Mouse (Mus musculus): ENCODE measurements around the gene Chrm3.

GRCm38 (mm10) chr13:9912697-9913096 is 447.9 kb downstream of the Chrm3 start:
- TF ChIP-seq CTCF (IDR thresholded peaks at IDR 0.05; ENCODE audit: insufficient read depth, low read length), result no peak
- no peak for TF ChIP-seq POLR2A (IDR thresholded peaks at IDR 0.05; ENCODE audit: borderline replicate concordance, extremely low read depth, low read depth, low read length)

Measured in lung, adult 2 months (tissue).